Mouse (Mus musculus) common myeloid progenitor, adult 5-6 weeks (primary cell): ENCODE data around the gene Nectin2. TPM values are rescaled to one million over a fixed set of nuclear protein-coding genes. Genes with fewer than 3 reads are reported as not detected.

ENCODE experiments used
- ATAC-seq: replicated peaks from 2 replicates; pipeline ENCODE4 v1.8.0; 2016; ENCODE audit warnings: low read depth, mild to moderate bottlenecking, moderate TSS enrichment, inconsistent platforms; ENCODE audit not compliant: poor library complexity, severe bottlenecking
- total RNA-seq: library from RNA; stranded (forward); fragments of 200-1000, 187-1606 nt; gene quantifications from 2 replicates; pipeline ENCODE4 v1.2.3, GENCODE M21; 2017

Gene Nectin2
- total RNA-seq, 1 experiment from 2014 or later: 2.5 TPM

DNA sequence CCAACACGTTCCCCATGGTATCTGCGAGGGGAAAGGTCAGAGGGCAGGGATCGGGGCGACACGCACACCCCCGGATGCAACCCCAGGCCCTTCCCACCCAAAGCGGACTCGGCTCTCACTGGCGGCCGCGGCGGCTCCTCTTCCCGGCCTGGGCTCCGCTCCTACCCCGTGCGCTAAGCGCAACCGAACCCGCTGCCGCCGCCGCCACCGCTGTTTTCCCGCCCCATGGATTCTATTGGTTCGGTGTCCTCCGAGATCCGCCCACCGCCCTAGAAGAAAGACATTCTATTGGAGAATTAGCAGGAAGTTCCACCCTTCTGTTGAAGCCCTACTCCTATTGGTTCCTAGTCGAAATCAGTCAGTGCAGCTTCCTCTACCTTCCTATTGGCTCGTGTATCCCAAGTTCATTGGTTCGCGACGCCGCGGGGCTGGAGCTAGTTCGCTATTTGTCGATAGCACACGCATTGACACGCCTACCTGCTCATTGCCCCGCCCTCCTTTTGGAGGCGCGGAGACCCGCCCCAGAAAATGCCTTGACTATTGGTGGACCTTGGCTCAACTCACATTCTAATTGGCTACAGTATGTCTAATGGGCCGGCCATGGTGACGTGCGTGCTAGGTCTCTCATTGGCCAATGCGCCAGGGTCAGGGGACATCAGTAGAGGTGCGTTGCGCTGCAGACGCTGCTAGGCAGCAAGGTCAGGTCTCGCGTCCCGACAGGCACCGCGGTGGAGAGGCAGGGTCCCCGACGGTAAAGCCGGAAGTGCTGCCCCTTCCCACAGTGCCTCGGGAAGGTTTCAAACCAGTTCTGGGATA lies 34.8 kb downstream of the Nectin2 start, which contains the start of gene Tomm40:
TSS of gene Tomm40 (minus strand) at position 200 of the 816 bp plus-strand sequence.
- peak; percentile 89 for ATAC-seq

- ATAC-seq: no peak
Observed at GRCm38 (mm10) chr7:19714836-19715235, 35.4 kb downstream of the Nectin2 start.

DNA sequence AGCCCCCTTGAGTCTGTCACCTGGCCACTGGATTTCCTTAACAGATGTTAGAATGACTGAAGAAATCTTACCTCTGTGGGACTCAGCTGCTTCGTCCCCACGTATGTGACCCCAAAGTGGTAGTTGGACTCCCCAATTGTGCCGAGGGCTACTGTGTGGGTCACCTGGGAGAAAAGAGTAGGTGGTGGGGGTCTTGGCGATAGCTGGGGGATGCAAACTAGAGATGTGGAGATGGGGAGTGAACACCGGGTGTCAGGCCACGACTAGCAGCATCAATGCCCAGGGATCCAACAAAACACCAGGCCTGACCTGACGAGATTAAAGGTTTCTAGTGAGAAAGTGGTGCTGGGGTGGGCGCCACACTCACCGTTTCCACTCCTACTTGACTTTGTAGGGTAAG lies 36.7 kb downstream of the Nectin2 start:
- no peak for ATAC-seq

DNA sequence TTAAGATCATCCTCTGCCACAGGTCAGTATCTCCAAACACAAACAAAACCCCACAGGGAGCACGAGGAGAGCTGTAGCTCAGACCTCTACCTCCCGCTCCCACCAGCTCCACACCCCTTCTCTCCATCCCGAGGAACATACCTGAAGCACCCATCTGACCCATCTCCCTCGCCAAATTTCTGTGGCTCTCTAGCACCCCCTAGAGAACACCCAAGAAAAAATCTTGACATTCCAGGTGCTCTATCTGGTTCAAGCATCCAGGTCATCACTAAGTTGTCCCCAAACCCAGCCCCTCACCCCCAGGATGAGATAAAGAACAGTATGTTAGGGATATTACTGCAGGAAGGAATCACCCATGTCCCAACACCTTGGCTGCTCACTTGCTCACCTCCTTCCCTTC lies 37.1 kb downstream of the Nectin2 start:
- no peak for ATAC-seq

DNA sequence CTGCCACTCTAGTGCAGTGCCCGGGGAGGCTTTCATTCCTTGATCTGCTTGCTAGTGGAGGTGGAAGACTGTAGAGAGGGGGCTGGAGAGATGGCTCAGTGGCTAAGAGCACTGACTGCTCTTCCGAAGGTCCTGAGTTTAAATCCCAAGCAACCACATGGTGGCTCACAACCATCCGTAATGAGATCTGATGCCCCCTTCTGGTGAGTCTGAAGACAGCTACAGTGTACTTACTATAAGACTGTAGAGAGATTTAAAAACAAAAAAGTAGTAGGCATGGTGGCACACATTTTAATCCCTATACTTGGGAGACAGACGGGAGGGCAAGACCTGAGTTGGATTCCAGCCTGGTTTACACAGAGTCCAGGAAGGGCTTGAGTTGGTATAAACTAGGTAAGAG lies 37.9 kb downstream of the Nectin2 start:
- no peak for ATAC-seq

GRCm38 (mm10) chr7:19710650-19711049 lies 39.6 kb downstream of the Nectin2 start:
- ATAC-seq: no peak

DNA sequence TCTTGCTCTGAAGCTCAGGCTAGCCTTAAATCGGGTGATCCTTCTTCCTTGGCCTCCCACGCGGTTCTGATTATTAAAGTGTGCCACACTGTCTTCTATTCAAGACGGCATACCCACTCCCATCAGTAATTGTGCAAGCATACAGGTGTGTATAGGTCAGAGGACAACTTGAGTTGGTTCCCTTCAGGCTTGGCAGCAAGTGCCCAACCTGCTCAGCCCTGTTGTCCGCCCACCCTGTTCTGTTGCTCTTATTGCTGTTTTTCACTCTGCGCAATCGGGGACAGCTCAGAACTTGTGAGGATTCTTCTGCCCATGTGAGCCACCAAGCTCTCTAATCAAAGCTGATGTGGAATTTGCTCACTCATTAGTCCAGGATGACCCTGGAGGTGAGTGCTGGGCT lies 45.0 kb downstream of the Nectin2 start:
- ATAC-seq: no peak

GRCm38 (mm10) chr7:19704475-19704874 lies 45.8 kb downstream of the Nectin2 start:
- no peak for ATAC-seq

- no peak for ATAC-seq
Observed at GRCm38 (mm10) chr7:19702859-19703555, 47.3 kb downstream of the Nectin2 start.

GRCm38 (mm10) chr7:19701069-19701761 lies 49.1 kb downstream of the Nectin2 start:
- peak; percentile 50 for ATAC-seq

- ATAC-seq: no peak
Observed at GRCm38 (mm10) chr7:19700299-19701068, 49.8 kb downstream of the Nectin2 start.

GRCm38 (mm10) chr7:19699827-19700148 lies 50.5 kb downstream of the Nectin2 start:
- no peak for ATAC-seq

DNA sequence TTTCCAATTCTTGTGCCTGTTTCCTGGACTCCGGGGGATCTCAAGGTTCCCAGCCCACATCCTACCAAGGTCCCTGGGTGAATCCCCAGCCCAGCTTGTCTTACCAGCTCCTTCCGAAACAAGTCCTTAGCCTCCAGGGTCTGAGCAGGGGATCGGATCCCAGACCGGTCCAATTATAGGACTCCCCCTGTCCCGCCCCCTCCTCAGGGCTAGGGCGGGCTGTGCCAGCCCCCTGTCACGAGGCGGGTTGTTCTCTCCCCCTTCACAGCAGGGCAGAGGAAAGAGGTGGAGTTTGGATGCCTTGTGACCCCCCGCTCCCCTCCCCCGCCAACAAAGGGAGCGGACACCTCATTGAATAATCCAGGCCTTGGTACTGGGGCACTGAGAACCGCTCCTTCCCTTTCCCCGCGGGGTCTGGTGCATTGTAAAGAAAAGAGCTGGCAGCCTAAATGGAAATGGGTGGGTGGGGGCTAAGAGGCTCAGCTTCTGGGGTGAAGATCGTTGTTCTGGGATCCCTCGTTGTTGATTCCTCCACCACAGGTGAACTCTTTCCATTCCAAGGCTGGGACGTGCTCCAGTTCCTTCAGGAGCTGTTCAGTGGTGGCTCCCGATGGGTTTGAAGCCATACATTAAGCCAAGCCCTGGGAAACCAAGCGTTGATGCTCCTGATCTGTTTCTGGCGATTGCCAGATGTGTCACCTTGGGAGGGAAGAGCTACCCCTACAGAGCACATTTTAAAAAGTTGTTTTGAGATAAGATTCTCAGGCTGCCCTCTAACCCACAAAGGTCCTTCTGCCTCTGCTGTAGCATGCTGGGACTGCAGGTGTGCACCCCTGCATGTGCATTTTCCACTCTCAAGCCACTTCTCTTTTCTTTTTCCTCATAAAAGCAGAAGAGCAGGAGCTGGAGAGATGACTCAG lies 51.1 kb downstream of the Nectin2 start, which contains the start of gene Apoe:
TSS of gene Apoe (minus strand) at position 282 of the 920 bp plus-strand sequence.
- peak; percentile 43 for ATAC-seq

- ATAC-seq: 0 out of 2 replicates have a peak, but pooled peaks have one; percentile 14
Observed at GRCm38 (mm10) chr7:19697949-19698906, 52.1 kb downstream of the Nectin2 start.

- no peak for ATAC-seq
Observed at GRCm38 (mm10) chr7:19696336-19696873, 53.9 kb downstream of the Nectin2 start.

- ATAC-seq: no peak
Observed at GRCm38 (mm10) chr7:19695881-19696280, 54.4 kb downstream of the Nectin2 start.

- no peak for ATAC-seq
Observed at GRCm38 (mm10) chr7:19695213-19695594, 55.1 kb downstream of the Nectin2 start.
